Mouse (Mus musculus): Measurements from ENCODE around the gene Lemd1.

GRCm38 (mm10) chr1:132226297-132227080 lies 35.3 kb downstream of the Lemd1 start:
- TF ChIP-seq CTCF (IDR thresholded peaks at IDR 0.05; ENCODE audit: extremely low read depth, insufficient read depth, insufficient read length, insufficient replicate concordance): no peak
- TF ChIP-seq POLR2A (IDR thresholded peaks at IDR 0.05; ENCODE audit: low read depth, low read length): no peak

Measured in spleen, adult 2 months (tissue).